ENCODE assay signal across 8 mouse cellular contexts in genomic region chr11:63135622-63136021, GRCm38 (mm10). TPM values are rescaled to one million over a fixed set of nuclear protein-coding genes. Genes with fewer than 3 reads are reported as not detected.
DNase-seq lines count a peak whose midpoint lies in the region; ATAC-seq and TF ChIP-seq lines count a peak whose summit lies in the region.

No protein-coding gene starts in this region.

- peaks cover 49% of the 10 kb centered on the region for H3K27me3 ChIP-seq in midbrain, embryonic 13.5 days
- peaks cover 16% of the 10 kb centered on the region for H3K27me3 ChIP-seq in small intestine, adult 2 months (ENCODE audit: control insufficient read depth, insufficient read depth, low read length)

- no peak overlapping the region for H3K4me2 ChIP-seq in midbrain, embryonic 13.5 days (replicated peaks)

- H3K27ac ChIP-seq in midbrain, embryonic 13.5 days: no peak overlapping the region
- H3K27ac ChIP-seq in small intestine, adult 2 months (ENCODE audit: insufficient read depth, low read depth, low read length): peak overlapping the region; percentile 25; the same call in 1 of the 2 replicates

- no peaks in the 10 kb centered on the region for H3K9me3 ChIP-seq in midbrain, embryonic 13.5 days

- H3K4me3 ChIP-seq in midbrain, embryonic 13.5 days (replicated peaks): no peak overlapping the region
- peak overlapping the region; percentile 30 for H3K4me3 ChIP-seq in small intestine, adult 2 months (ENCODE audit: low read depth, low read length)

- TF ChIP-seq CTCF in small intestine, adult 2 months (IDR thresholded peaks at IDR 0.05; ENCODE audit: extremely low read depth, insufficient read length, insufficient replicate concordance, low read depth, low read length): peak; percentile 99

- DNase-seq in adrenal gland, postnatal 10 days: peak; percentile 98
- DNase-seq in embryo, embryonic 11 days: peak; percentile 87
- DNase-seq in gastrocnemius, postnatal 4 days (ENCODE audit: low spot score in 2 of 2): peak; percentile 92 to 93
- peak; percentile 72 for DNase-seq in kidney, adult 11 months
- DNase-seq in left cerebral cortex, postnatal 4 days: peak; percentile 97

- 5% methylated on average over 8 of the region's 8 CpGs for WGBS in midbrain, embryonic 13.5 days
- WGBS in small intestine, adult 2 months: 4% methylated on average over 8 of the region's 8 CpGs

- no peak for TF ChIP-seq POLR2A in small intestine, adult 2 months (IDR thresholded peaks at IDR 0.05; ENCODE audit: low read depth, low read length)

- peaks cover 31% of the 10 kb centered on the region for H3K4me1 ChIP-seq in midbrain, embryonic 13.5 days (replicated peaks)
- H3K4me1 ChIP-seq in small intestine, adult 2 months (ENCODE audit: control insufficient read depth, insufficient read depth, insufficient read length, low read length): peaks cover 2% of the 10 kb centered on the region

- intact Hi-C loops in left cerebral cortex, postnatal 4 days (cut with DNase I): loop anchor here (2.0 to 5.0 kb wide), 2 partner anchors 215 to 378 kb away; no protein-coding TSS in a partner anchor

- H3K36me3 ChIP-seq in midbrain, embryonic 13.5 days: no peaks in the 10 kb centered on the region
- H3K36me3 ChIP-seq in small intestine, adult 2 months (ENCODE audit: control insufficient read depth, insufficient read depth, low read length): peaks cover 23% of the 10 kb centered on the region

- H3K9ac ChIP-seq in midbrain, embryonic 13.5 days (replicated peaks): no peak overlapping the region

- peak; percentile 74 for ATAC-seq in midbrain, embryonic 13.5 days
- ATAC-seq in erythroid progenitor cell, adult 5-6 weeks (replicated peaks; ENCODE audit: low FRiP score, poor library complexity, severe bottlenecking): no peak; the same call in 1 of the 2 replicates

RNA-seq across cellular contexts. Expression of gene Pmp22, which starts 6.8 kb away (rescaled TPM):
- 100 to 1,000 TPM; 119 to 122 TPM for total RNA-seq in adrenal gland, postnatal 10 days (2021)
- 100 to 1,000 TPM; 370 to 372 TPM for total RNA-seq in gastrocnemius, postnatal 4 days (2021)
- 10 to 100 TPM; 16.9 to 17.2 TPM for total RNA-seq in left cerebral cortex, postnatal 4 days (2021)
- polyA plus RNA-seq in midbrain, embryonic 13.5 days (2015; fragmentation: Nextera tagmentation; extraction: Ambion mirVana): 17.1 and 19.0 TPM in 2 replicates
- polyA plus RNA-seq in small intestine, adult 2 months (2012; rRNA removed): 24.9 and 1,148 TPM in 2 replicates
- total RNA-seq in erythroid progenitor cell, adult 5-6 weeks (2015; ENCODE audit: low replicate concordance): 1.7 and 1.8 TPM in 2 replicates
- 1.2 TPM in 1 of 2 replicates, not detected in the other for total RNA-seq in erythroid progenitor cell, adult 5-6 weeks (2017; ENCODE audit: low replicate concordance)

Comparison
In these comparisons a context has a peak if more than half of its experiments do, and no peak if none do; other contexts are left out.
1. RNA of gene Pmp22, which starts 6.8 kb away (total RNA-seq): 370 to 372 TPM in gastrocnemius, postnatal 4 days, 119 to 122 TPM in adrenal gland, postnatal 10 days and 16.9 to 17.2 TPM in left cerebral cortex, postnatal 4 days; 1.2 to 1.8 TPM in erythroid progenitor cell, adult 5-6 weeks; every median in the first group is over 4 times any median in the second.
2. Peak in every context shown above with its lines, with median percentiles within 50 percentile points of each other: DNase-seq.